Mouse (Mus musculus) limb, embryonic 12.5 days (tissue): Measurements from ENCODE around the gene Rin3. TPM values are rescaled to one million over a fixed set of nuclear protein-coding genes. Genes with fewer than 3 reads are reported as not detected.

ENCODE experiments used
- ATAC-seq: fragments of 200-750 bp; cut with Nextera tagmentation; 2 replicates; pipeline ENCODE4 v1.8.0; 2017; ENCODE audit warnings: low read depth, moderate TSS enrichment; ENCODE audit not compliant: insufficient number of reproducible peaks, insufficient read depth, low FRiP score, low TSS enrichment
- H3K27ac ChIP-seq: fragments of 300-500 bp; sonication (generic); 2 replicates; pipeline ENCODE4 v1.5.1; 2016; ENCODE audit warnings: mild to moderate bottlenecking, moderate library complexity
- H3K27me3 ChIP-seq: fragments of 300-500 bp; sonication (generic); 2 replicates; pipeline ENCODE4 v1.6.1; 2016; ENCODE audit warnings: mild to moderate bottlenecking, moderate library complexity
- H3K36me3 ChIP-seq: fragments of 300-500 bp; sonication (generic); 2 replicates; pipeline ENCODE4 v1.6.1; 2016; ENCODE audit warnings: mild to moderate bottlenecking, moderate library complexity
- H3K4me1 ChIP-seq: fragments of 300-500 bp; sonication (generic); replicated peaks from 2 replicates; pipeline ENCODE4 v1.6.1; 2016
- H3K4me2 ChIP-seq: fragments of 300-500 bp; sonication (generic); 2 replicates; pipeline ENCODE4 v1.6.1; 2016; ENCODE audit warnings: mild to moderate bottlenecking, moderate library complexity
- H3K4me3 ChIP-seq: fragments of 300-500 bp; sonication (generic); replicated peaks from 2 replicates; pipeline ENCODE4 v1.5.1; 2016; ENCODE audit warnings: mild to moderate bottlenecking
- H3K9ac ChIP-seq: fragments of 300-500 bp; sonication (generic); replicated peaks from 2 replicates; pipeline ENCODE4 v1.6.1; 2016; ENCODE audit warnings: mild to moderate bottlenecking, moderate library complexity
- H3K9me3 ChIP-seq: fragments of 300-500 bp; sonication (generic); 2 replicates; pipeline ENCODE4 v1.6.1; 2016; ENCODE audit warnings: mild to moderate bottlenecking, moderate library complexity
- WGBS: fragments of 180-500 bp; shearing (Covaris S2); methylation state at CpG from one replicate; pipeline ENCODE4 v1.1.7; 2016; 5-methylcytosine and 5-hydroxymethylcytosine counted together
- polyA plus RNA-seq: library from polyadenylated mRNA; unstranded; fragments of >200 nt; fragmentation: Nextera tagmentation; extraction: Ambion mirVana; gene quantifications from 2 replicates; pipeline ENCODE4 v1.2.1, GENCODE M21; 2016

The Rin3 gene
- polyA plus RNA-seq, 1 experiment from 2014 or later: 4.4 TPM

DNA sequence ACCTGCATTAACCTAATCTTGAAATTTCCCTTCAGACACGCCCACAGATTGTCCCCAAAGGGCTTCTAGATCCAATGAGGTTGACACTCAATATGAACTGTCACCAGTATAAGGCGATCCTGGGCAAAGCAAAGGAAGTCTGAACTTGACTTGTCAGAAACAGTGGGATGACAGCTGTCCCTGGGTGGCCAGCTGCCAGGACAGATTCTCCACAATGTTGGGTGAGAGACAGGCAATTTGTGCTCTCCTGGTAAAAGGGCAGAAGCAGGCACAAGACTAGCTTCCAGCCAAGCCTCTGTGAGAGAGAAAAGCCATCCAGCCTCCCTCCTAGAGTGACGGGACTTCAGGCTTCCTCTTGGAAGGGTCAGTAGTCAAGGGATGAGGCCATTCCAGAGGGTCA lies 89.5 kb downstream of the Rin3 start:
- Histone ChIP-seq H3K9me3 (no peaks in the 10 kb centered on the region), H3K36me3 (no peaks in the 10 kb centered on the region), H3K4me1 (peaks cover 23% of the 10 kb centered on the region), H3K27me3 (no peaks in the 10 kb centered on the region), H3K4me3 (no peak overlapping the region), H3K27ac (no peak overlapping the region), H3K4me2 (no peak overlapping the region), H3K9ac (no peak overlapping the region)
- WGBS: 77% methylated on average over 3 of the region's 3 CpGs
- no peak for ATAC-seq

DNA sequence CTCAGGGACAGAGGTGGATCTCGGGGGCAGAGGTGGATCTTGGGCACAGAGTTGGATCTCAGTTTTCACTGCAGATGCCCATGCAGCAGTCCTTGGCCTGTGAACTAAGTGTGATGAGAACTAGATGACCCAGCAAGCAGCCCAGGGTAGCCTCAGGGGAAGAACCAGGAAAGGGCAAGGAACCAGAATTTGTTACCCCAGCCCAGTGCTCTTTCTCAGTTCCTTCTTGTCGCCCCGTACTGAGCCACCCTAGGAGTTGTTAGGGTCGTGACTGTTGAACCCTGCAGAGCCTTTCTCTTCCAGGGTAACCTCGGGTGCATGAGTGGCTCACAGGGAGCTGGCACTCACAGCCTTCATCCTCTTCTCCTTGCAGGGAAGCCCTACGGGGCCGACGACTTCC lies 99.3 kb downstream of the Rin3 start:
- no peak for ATAC-seq
- no peaks in the 10 kb centered on the region for H3K4me1 ChIP-seq
- no peak overlapping the region for H3K27ac ChIP-seq
- H3K4me2 ChIP-seq: no peak overlapping the region
- no peak overlapping the region for H3K4me3 ChIP-seq
- WGBS: 85% methylated on average over 8 of the region's 8 CpGs
- H3K9me3 ChIP-seq: no peaks in the 10 kb centered on the region
- no peak overlapping the region for H3K9ac ChIP-seq
- no peaks in the 10 kb centered on the region for H3K36me3 ChIP-seq
- no peaks in the 10 kb centered on the region for H3K27me3 ChIP-seq

DNA sequence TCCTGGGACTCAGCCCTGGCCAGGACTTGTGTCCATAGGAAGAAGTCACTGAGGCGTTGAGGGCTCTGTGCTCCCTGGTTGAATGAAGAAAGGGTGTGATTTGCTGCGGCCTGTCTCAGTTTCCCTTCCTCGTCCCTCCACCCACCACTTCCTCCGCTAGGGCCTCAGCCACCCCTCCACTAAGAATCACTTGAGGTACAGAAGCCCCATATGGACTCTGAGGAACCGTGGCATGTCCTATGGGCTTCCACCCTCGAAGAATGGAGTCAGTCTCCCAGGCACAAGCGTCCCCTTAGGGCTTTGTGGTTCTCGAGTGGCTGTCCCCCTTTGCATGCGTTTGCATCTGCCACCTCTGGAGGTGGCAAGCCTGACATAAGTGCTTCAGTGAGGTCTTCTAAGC lies 100.4 kb downstream of the Rin3 start:
- no peaks in the 10 kb centered on the region for H3K27me3 ChIP-seq
- no peaks in the 10 kb centered on the region for H3K4me1 ChIP-seq
- no peak for ATAC-seq
- H3K9me3 ChIP-seq: no peaks in the 10 kb centered on the region
- H3K9ac ChIP-seq: no peak overlapping the region
- no peak overlapping the region for H3K4me3 ChIP-seq
- H3K4me2 ChIP-seq: no peak overlapping the region
- no peaks in the 10 kb centered on the region for H3K36me3 ChIP-seq
- H3K27ac ChIP-seq: no peak overlapping the region
- WGBS: 78% methylated on average over 9 of the region's 9 CpGs

DNA sequence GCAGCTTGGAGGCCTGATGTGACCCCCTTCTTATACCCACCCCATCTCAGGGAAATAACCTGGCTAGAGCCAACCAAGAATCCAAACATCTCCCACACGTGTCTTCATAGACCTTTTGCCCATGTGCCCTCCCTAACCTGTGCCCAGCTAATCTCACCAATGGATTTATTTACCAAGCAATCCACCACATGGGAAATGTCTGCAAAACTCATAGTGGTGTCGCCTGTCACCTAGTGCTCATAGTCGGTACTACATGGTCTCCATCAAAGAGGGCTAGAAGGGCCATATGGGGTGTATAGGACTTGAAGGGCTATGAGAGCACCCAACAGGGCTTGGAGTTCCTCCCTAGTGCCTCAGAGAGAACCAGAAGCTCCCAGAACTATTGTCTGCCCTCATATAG lies 102.0 kb downstream of the Rin3 start:
- Histone ChIP-seq H3K4me1 (no peaks in the 10 kb centered on the region), H3K27me3 (0 out of 2 replicates have a peak, but pooled peaks cover 3% of the 10 kb centered on the region), H3K27ac (no peak overlapping the region), H3K36me3 (no peaks in the 10 kb centered on the region), H3K4me3 (no peak overlapping the region), H3K9ac (no peak overlapping the region), H3K4me2 (no peak overlapping the region), H3K9me3 (no peaks in the 10 kb centered on the region)
- ATAC-seq: no peak; the same call in 1 of the 2 replicates
- 20% methylated on average over 3 of the region's 3 CpGs for WGBS

DNA sequence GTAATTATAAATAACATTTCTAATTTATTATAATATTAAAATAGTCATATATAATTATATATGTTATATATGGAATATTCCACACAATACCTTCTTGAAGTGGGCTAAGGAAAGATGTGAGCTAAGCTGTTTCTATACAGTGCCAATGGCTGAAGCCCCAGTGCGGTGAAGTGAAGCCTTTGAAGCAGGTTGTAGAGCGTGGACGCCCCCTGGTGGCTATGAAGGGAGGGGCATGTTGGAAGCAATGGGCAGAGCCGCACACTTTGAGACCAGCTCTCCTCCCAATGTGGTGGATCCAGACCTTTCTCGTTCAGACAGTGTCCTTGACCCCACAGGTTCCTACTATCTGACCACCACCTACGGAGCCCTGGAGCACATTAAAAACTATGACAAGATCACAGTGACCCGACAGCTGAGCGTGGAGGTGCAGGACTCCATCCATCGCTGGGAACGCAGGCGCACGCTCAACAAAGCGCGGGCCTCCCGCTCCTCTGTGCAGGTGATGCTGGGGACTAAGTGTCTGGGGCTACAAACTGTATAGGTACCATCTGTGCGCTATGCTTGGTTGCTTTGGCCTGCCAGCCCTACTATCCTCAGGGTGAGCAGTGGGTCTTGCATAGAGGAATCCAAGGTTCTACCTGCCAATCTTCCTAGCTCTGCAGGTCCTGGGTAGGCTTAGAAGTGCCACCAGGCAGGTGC lies 104.5 kb downstream of the Rin3 start:
- Histone ChIP-seq H3K4me3 (no peak overlapping the region), H3K9ac (no peak overlapping the region), H3K27me3 (0 out of 2 replicates have a peak, but pooled peaks cover 3% of the 10 kb centered on the region), H3K4me2 (no peak overlapping the region), H3K27ac (no peak overlapping the region), H3K4me1 (no peaks in the 10 kb centered on the region), H3K36me3 (no peaks in the 10 kb centered on the region), H3K9me3 (no peaks in the 10 kb centered on the region)
- peak; percentile 79; the same call in 1 of the 2 replicates for ATAC-seq
- WGBS: 52% methylated on average over 16 of the region's 16 CpGs

DNA sequence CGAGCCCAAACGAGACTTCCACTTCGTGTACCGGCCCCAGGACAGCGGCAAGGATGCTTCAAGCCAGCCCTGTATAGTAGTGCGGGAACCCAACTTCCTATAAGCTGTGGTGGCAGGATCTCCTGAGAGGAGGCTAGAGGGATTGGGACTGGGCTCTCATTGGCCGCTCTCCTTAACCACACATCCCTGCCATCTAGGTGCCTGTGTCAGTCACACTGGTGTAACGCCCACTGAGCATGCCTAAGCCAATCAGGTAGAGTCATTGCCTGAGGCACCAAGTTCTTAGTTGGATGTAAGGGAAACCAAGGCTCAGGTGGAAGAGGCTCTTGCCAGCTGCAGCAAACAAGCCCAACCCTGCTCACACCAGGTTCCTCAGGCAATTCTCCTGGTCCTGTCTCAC lies 107.2 kb downstream of the Rin3 start:
- peaks cover 21% of the 10 kb centered on the region for H3K36me3 ChIP-seq
- 0 out of 2 replicates have a peak, but pooled peaks cover 3% of the 10 kb centered on the region for H3K27me3 ChIP-seq
- H3K9ac ChIP-seq: no peak overlapping the region
- H3K4me3 ChIP-seq: no peak overlapping the region
- WGBS: 29% methylated on average over 8 of the region's 8 CpGs
- peak overlapping the region; percentile 27 for H3K4me2 ChIP-seq
- no peak overlapping the region for H3K27ac ChIP-seq
- ATAC-seq: no peak
- no peaks in the 10 kb centered on the region for H3K4me1 ChIP-seq
- H3K9me3 ChIP-seq: no peaks in the 10 kb centered on the region

DNA sequence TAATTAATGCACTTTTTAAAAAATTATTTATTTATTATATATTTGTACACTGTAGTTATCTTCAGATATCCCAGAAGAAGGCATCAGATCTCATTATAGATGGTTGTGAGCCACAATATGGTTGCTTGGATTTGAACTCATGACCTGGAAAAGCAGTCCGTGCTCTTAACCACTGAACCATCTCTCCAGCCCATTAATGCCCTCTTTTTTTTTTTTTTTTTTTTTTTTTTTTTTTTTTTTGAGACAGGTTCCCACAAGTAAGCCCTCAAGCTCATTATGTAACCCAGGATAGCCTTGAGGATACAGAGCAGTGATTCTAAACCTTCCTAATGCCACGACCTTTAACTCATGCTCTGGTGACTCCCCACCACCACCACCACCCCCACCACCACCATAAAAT lies 108.3 kb downstream of the Rin3 start:
- Histone ChIP-seq H3K9me3 (no peaks in the 10 kb centered on the region), H3K27ac (no peak overlapping the region), H3K9ac (no peak overlapping the region), H3K4me2 (no peak overlapping the region), H3K27me3 (0 out of 2 replicates have a peak, but pooled peaks cover 3% of the 10 kb centered on the region), H3K36me3 (peaks cover 32% of the 10 kb centered on the region), H3K4me3 (no peak overlapping the region), H3K4me1 (no peaks in the 10 kb centered on the region)
- no peak for ATAC-seq
- 93% methylated on average over 2 of the region's 2 CpGs for WGBS

DNA sequence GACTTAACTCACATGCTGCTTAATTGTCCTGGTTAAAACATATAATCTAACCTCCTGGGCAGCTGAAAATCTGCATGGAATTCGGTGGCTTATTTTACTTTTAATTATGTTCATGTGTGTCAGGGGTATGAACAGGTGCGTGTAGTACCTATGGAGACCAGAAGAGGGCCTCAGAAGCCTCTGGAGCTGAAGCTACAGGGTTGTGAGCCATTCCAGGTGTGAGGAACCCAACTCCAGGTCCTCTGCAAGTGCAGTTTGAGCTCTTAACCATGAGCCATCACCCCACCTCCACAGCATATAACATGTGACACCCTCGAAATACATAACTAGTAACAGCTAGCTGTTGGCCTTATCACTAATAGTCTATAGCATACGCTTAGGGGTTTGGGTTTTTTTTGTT lies 109.1 kb downstream of the Rin3 start:
- Histone ChIP-seq H3K4me1 (no peaks in the 10 kb centered on the region), H3K27me3 (0 out of 2 replicates have a peak, but pooled peaks cover 3% of the 10 kb centered on the region), H3K27ac (no peak overlapping the region), H3K4me3 (no peak overlapping the region), H3K4me2 (no peak overlapping the region), H3K9ac (no peak overlapping the region), H3K9me3 (no peaks in the 10 kb centered on the region), H3K36me3 (peaks cover 34% of the 10 kb centered on the region)
- ATAC-seq: no peak
- WGBS: 58% methylated on average over 4 of the region's 4 CpGs

DNA sequence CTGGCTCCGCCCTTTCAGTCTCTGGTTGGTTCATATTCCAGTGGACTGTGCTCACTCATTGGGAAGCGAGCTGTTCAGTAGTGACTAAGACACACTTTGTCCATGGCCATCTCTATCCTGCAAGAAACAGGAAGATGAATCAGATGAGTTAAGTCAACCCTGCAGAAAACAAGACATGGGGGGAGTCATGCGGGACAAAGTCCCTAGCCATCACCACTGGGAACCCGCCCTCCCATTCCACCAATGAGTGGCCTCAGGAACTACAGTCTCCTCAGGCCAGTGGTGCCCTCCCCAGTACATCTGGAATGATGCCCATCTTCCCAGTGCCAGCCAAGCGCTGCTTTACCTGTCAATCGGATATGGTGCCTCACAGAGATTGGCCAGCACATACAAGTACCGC lies 111.6 kb downstream of the Rin3 start:
- Histone ChIP-seq H3K4me1 (no peaks in the 10 kb centered on the region), H3K9me3 (no peaks in the 10 kb centered on the region), H3K27me3 (no peaks in the 10 kb centered on the region), H3K4me2 (no peak overlapping the region), H3K36me3 (peaks cover 43% of the 10 kb centered on the region), H3K27ac (no peak overlapping the region), H3K9ac (no peak overlapping the region), H3K4me3 (no peak overlapping the region)
- no peak for ATAC-seq
- WGBS: 90% methylated on average over 7 of the region's 7 CpGs

DNA sequence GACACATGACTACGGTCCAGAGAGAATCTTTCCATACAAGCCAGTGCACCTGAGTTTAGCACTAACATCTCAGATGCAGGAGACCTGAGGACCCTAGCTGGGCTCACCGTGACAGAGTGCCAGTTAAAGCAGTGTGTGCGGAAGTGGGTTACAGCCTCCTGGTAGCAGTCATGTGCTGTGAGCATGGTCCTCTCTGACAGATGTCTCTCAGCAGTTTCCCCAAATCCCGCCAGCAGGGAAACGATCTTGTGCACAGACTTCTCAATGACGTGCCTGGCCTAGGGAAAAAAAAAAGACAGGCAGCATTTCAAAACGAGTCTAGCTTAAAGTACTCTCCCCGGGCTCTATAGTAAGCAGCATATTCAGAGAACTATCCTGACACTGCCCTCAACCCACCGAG lies 112.7 kb downstream of the Rin3 start:
- Histone ChIP-seq H3K4me2 (no peak overlapping the region), H3K27me3 (no peaks in the 10 kb centered on the region), H3K36me3 (peaks cover 52% of the 10 kb centered on the region), H3K4me3 (no peak overlapping the region), H3K9me3 (no peaks in the 10 kb centered on the region), H3K4me1 (no peaks in the 10 kb centered on the region), H3K27ac (no peak overlapping the region), H3K9ac (no peak overlapping the region)
- 86% methylated on average over 9 of the region's 9 CpGs for WGBS
- no peak for ATAC-seq

DNA sequence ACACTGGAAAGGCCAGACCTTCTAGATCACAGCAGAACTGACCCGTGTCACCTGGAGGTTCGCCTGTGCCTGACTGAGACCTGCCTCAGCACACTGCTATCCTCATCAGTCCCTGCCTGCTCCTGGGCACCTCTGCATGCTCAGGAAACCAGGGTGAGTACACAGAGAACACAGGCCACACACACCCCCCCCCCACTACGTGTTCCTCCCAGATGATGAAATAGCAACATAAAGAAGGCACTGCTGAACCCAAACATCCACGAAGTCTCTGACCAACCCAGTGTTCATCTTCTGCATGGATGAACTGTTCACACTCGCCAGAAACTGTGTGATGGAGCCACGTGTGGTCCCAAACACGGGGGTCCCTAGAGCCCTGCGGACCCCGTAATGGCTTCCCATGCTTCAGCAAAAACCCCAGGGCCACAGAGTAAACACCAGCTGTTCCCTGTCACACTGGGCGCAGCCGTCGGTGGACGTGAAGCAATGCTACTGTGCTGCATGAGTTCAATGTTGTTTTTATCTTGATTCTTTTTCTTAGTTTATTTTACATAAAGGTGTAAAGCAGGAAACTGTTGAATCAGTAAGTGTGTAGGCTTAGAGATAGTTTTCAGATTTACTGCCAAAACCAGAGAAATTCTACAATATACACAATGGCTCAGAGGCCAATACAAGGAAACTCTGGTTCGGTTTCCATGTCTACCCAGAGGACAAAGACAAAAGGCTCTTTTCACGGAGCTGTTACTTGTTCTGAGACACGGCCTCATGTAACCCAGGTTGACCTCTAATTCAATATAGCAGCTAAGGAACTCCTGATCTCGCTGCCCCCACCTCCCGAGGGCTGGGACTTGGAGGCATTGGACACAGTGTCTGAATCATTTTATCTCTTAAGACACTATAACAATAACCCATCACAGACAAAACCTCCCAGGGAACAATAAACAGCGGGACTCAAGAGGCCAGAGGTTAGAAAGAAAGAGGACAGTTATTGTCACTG lies 113.4 kb downstream of the Rin3 start:
- H3K36me3 ChIP-seq: peaks cover 60% of the 10 kb centered on the region

More for the DNA sequence above, 113.4 kb downstream of the Rin3 start:
- WGBS: 84% methylated on average over 19 of the region's 19 CpGs
- H3K4me1 ChIP-seq: no peaks in the 10 kb centered on the region
- no peak overlapping the region for H3K4me3 ChIP-seq
- no peak for ATAC-seq
- H3K27ac ChIP-seq: no peak overlapping the region
- H3K27me3 ChIP-seq: no peaks in the 10 kb centered on the region
- H3K9me3 ChIP-seq: no peaks in the 10 kb centered on the region
- no peak overlapping the region for H3K9ac ChIP-seq
- no peak overlapping the region for H3K4me2 ChIP-seq
